Mouse (Mus musculus): Measurements from ENCODE around the gene Daam1. TPM values are rescaled to one million over a fixed set of nuclear protein-coding genes. Genes with fewer than 3 reads are reported as not detected.
A peak's percentile ranks its signal among the peaks of the same experiment; 100 is the strongest.

Gene Daam1
- polyA plus RNA-seq, 1 experiment from 2014 or later: 5.0 TPM

DNA sequence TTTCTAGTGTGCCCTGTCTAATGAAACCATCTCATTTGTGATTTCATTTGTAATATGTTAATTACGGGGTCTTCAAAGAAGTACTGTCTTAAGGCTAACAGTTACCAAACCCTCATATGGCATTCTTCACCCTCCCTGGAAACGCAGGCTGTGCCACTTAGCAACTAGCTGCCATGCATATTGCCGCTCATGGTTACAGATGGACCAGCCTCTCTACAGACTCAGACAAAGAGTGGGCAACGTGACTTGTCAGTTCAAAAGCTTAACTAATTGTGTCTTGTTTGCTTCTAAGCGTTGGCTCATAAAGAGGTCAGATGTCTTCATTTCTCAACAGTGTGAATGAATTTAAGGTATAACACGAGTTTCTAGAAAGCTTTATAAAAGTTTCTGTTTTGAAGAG, 126.1 kb downstream of the Daam1 start:
- 73% methylated on average over 6 of the region's 6 CpGs for WGBS

GRCm38 (mm10) chr12:71957496-71957895, 126.6 kb downstream of the Daam1 start:
- TF ChIP-seq CTCF (IDR thresholded peaks at IDR 0.05; ENCODE audit: low read depth): no peak
- Histone ChIP-seq H3K27me3 (ENCODE audit: insufficient read depth, low read length) (no peaks in the 10 kb centered on the region), H3K9ac (ENCODE audit: low read depth, low read length) (no peak overlapping the region), H3K4me1 (replicated peaks; ENCODE audit: insufficient read depth, low read length) (no peaks in the 10 kb centered on the region), H3K9me3 (replicated peaks; ENCODE audit: low read length) (no peaks in the 10 kb centered on the region), H3K4me2 (ENCODE audit: low read length) (no peak overlapping the region), H3K36me3 (ENCODE audit: insufficient read depth, low read length) (peaks cover 3% of the 10 kb centered on the region; the same call in 1 of the 2 replicates), H3K4me3 (replicated peaks; ENCODE audit: low read depth, low read length) (no peak overlapping the region), H3K27ac (no peak overlapping the region)
- DNase-seq (ENCODE audit: low spot score): no peak
- 79% methylated on average over 5 of the region's 5 CpGs for WGBS
- no peak for ATAC-seq (replicated peaks; ENCODE audit: low FRiP score, low read depth)

More for the DNA sequence above, 126.1 kb downstream of the Daam1 start:
- DNase-seq (ENCODE audit: low spot score) (no peak), ATAC-seq (replicated peaks; ENCODE audit: low FRiP score, low read depth) (no peak)
- TF ChIP-seq CTCF (IDR thresholded peaks at IDR 0.05; ENCODE audit: low read depth): no peak
- Histone ChIP-seq H3K4me1 (replicated peaks; ENCODE audit: insufficient read depth, low read length) (no peaks in the 10 kb centered on the region), H3K27ac (no peak overlapping the region), H3K9me3 (replicated peaks; ENCODE audit: low read length) (no peaks in the 10 kb centered on the region), H3K4me3 (replicated peaks; ENCODE audit: low read depth, low read length) (no peak overlapping the region), H3K36me3 (ENCODE audit: insufficient read depth, low read length) (peaks cover 4% of the 10 kb centered on the region; the same call in 1 of the 2 replicates), H3K4me2 (ENCODE audit: low read length) (no peak overlapping the region), H3K9ac (ENCODE audit: low read depth, low read length) (no peak overlapping the region), H3K27me3 (ENCODE audit: insufficient read depth, low read length) (no peaks in the 10 kb centered on the region)

GRCm38 (mm10) chr12:71959351-71959991, 128.6 kb downstream of the Daam1 start:
- no peaks in the 10 kb centered on the region for H3K27me3 ChIP-seq (ENCODE audit: insufficient read depth, low read length)
- ATAC-seq (replicated peaks; ENCODE audit: low FRiP score, low read depth) (no peak), DNase-seq (ENCODE audit: low spot score) (no peak)
- 48% methylated on average over 6 of the region's 6 CpGs for WGBS
- no peak overlapping the region for H3K4me2 ChIP-seq (ENCODE audit: low read length)
- no peak overlapping the region for H3K9ac ChIP-seq (ENCODE audit: low read depth, low read length)
- H3K9me3 ChIP-seq (replicated peaks; ENCODE audit: low read length): no peaks in the 10 kb centered on the region
- H3K4me1 ChIP-seq (replicated peaks; ENCODE audit: insufficient read depth, low read length): no peaks in the 10 kb centered on the region
- no peak overlapping the region for H3K27ac ChIP-seq
- H3K4me3 ChIP-seq (replicated peaks; ENCODE audit: low read depth, low read length): no peak overlapping the region
- peaks cover 3% of the 10 kb centered on the region; the same call in 1 of the 2 replicates for H3K36me3 ChIP-seq (ENCODE audit: insufficient read depth, low read length)
- TF ChIP-seq CTCF (IDR thresholded peaks at IDR 0.05; ENCODE audit: low read depth): no peak

GRCm38 (mm10) chr12:71961671-71962070, 130.8 kb downstream of the Daam1 start:
- 94% methylated on average over 3 of the region's 3 CpGs for WGBS
- no peak for ATAC-seq (replicated peaks; ENCODE audit: low FRiP score, low read depth)
- no peak overlapping the region for H3K4me2 ChIP-seq (ENCODE audit: low read length)

DNA sequence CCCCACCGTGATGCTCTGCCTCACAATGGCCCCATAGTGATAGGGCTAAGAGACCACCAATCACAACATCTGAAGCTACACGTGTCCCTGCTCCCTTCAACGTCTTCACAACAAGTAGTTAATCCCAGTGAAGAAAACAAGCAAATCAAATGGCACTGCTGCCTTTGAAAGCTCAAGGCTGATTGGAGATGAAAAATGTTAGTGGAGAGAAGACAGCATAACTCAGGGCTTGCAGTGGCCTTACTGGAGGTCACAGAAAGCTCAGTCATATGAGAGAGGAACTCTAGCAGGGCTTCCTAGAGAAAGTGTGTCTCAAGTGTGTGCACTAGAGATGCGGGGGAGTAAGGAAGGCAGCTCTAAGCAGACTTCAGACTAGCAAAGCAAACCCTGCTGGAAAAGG, 131.7 kb downstream of the Daam1 start:
- Histone ChIP-seq H3K27ac (no peak overlapping the region), H3K9ac (ENCODE audit: low read depth, low read length) (no peak overlapping the region), H3K36me3 (ENCODE audit: insufficient read depth, low read length) (no peaks in the 10 kb centered on the region), H3K4me1 (replicated peaks; ENCODE audit: insufficient read depth, low read length) (no peaks in the 10 kb centered on the region), H3K9me3 (replicated peaks; ENCODE audit: low read length) (no peaks in the 10 kb centered on the region), H3K27me3 (ENCODE audit: insufficient read depth, low read length) (no peaks in the 10 kb centered on the region), H3K4me2 (ENCODE audit: low read length) (no peak overlapping the region), H3K4me3 (replicated peaks; ENCODE audit: low read depth, low read length) (no peak overlapping the region)
- ATAC-seq (replicated peaks; ENCODE audit: low FRiP score, low read depth): no peak
- TF ChIP-seq CTCF (IDR thresholded peaks at IDR 0.05; ENCODE audit: low read depth): no peak
- peak; percentile 6 for DNase-seq (ENCODE audit: low spot score)
- 76% methylated on average over 4 of the region's 4 CpGs for WGBS

More at GRCm38 (mm10) chr12:71961671-71962070, 130.8 kb downstream of the Daam1 start:
- Histone ChIP-seq H3K36me3 (ENCODE audit: insufficient read depth, low read length) (no peaks in the 10 kb centered on the region), H3K27ac (no peak overlapping the region), H3K4me3 (replicated peaks; ENCODE audit: low read depth, low read length) (no peak overlapping the region), H3K4me1 (replicated peaks; ENCODE audit: insufficient read depth, low read length) (no peaks in the 10 kb centered on the region), H3K9ac (ENCODE audit: low read depth, low read length) (no peak overlapping the region), H3K27me3 (ENCODE audit: insufficient read depth, low read length) (no peaks in the 10 kb centered on the region), H3K9me3 (replicated peaks; ENCODE audit: low read length) (no peaks in the 10 kb centered on the region)
- DNase-seq (ENCODE audit: low spot score): no peak
- TF ChIP-seq CTCF (IDR thresholded peaks at IDR 0.05; ENCODE audit: low read depth): no peak

GRCm38 (mm10) chr12:71968592-71968991, 137.7 kb downstream of the Daam1 start:
- 59% methylated on average over 4 of the region's 4 CpGs for WGBS
- no peaks in the 10 kb centered on the region for H3K9me3 ChIP-seq (replicated peaks; ENCODE audit: low read length)
- DNase-seq (ENCODE audit: low spot score) (no peak), ATAC-seq (replicated peaks; ENCODE audit: low FRiP score, low read depth) (no peak)
- H3K27me3 ChIP-seq (ENCODE audit: insufficient read depth, low read length): no peaks in the 10 kb centered on the region
- H3K4me1 ChIP-seq (replicated peaks; ENCODE audit: insufficient read depth, low read length): 0 out of 2 replicates have a peak, but pooled peaks cover 4% of the 10 kb centered on the region
- no peak overlapping the region for H3K9ac ChIP-seq (ENCODE audit: low read depth, low read length)
- 0 out of 2 replicates have a peak, but pooled peaks cover 3% of the 10 kb centered on the region for H3K36me3 ChIP-seq (ENCODE audit: insufficient read depth, low read length)
- TF ChIP-seq CTCF (IDR thresholded peaks at IDR 0.05; ENCODE audit: low read depth): no peak
- H3K27ac ChIP-seq: no peak overlapping the region
- H3K4me3 ChIP-seq (replicated peaks; ENCODE audit: low read depth, low read length): no peak overlapping the region
- H3K4me2 ChIP-seq (ENCODE audit: low read length): no peak overlapping the region
